Mouse (Mus musculus) liver, adult 2 months (tissue): ENCODE results near the gene Tstd1. TPM values are rescaled to one million over a fixed set of nuclear protein-coding genes. Genes with fewer than 3 reads are reported as not detected.
A peak's percentile ranks its signal among the peaks of the same experiment; 100 is the strongest.

ENCODE experiments used
- DNase-seq: peaks from one replicate; pipeline ENCODE4 v3.0.0-alpha.2; 2011; ENCODE audit warnings: low read depth, low spot score; ENCODE audit errors: extremely low read depth
- H3K27ac ChIP-seq: fragments of 200-500 bp; replicated peaks from 2 replicates; pipeline ENCODE4 v1.5.1; 2012; ENCODE audit warnings: low read depth, mild to moderate bottlenecking, control low read depth, inconsistent platforms, low read length; ENCODE audit not compliant: insufficient read depth
- H3K27me3 ChIP-seq: fragments of 200-500 bp; 2 replicates; pipeline ENCODE4 v1.6.1; 2012; ENCODE audit warnings: mild to moderate bottlenecking, moderate library complexity, low read length, inconsistent platforms; ENCODE audit not compliant: control insufficient read depth, insufficient read depth
- H3K36me3 ChIP-seq: fragments of 200-500 bp; 2 replicates; pipeline ENCODE4 v1.6.1; 2012; ENCODE audit warnings: low read length, inconsistent platforms; ENCODE audit not compliant: control insufficient read depth, insufficient read depth
- H3K4me1 ChIP-seq: fragments of 200-500 bp; 2 replicates; pipeline ENCODE4 v1.6.1; 2011; ENCODE audit warnings: low read length; ENCODE audit not compliant: control insufficient read depth, insufficient read depth
- H3K4me3 ChIP-seq: fragments of 200-500 bp; 2 replicates; pipeline ENCODE4 v1.5.1; 2011; ENCODE audit warnings: low read depth, mild to moderate bottlenecking, control low read depth, low read length, moderate library complexity; ENCODE audit not compliant: insufficient read depth
- H3K79me2 ChIP-seq: fragments of 200-500 bp; 2 replicates; pipeline ENCODE4 v1.6.1; 2012; ENCODE audit warnings: inconsistent platforms, mild to moderate bottlenecking, low read length, moderate library complexity; ENCODE audit not compliant: control insufficient read depth, insufficient read depth
- H3K9ac ChIP-seq: fragments of 200-500 bp; 2 replicates; pipeline ENCODE4 v1.6.1; 2012; ENCODE audit warnings: low read depth, mild to moderate bottlenecking, control low read depth, inconsistent platforms, low read length
- CTCF ChIP-seq: fragments of 200-500 bp; IDR thresholded peaks from 2 replicates; pipeline ENCODE4 v1.5.1; 2011; ENCODE audit warnings: low read depth, low read length, control low read depth
- POLR2A ChIP-seq: fragments of 200-500 bp; IDR thresholded peaks from 2 replicates; pipeline ENCODE4 v1.6.1; 2011; ENCODE audit warnings: low read length, control low read depth; ENCODE audit not compliant: insufficient read depth; ENCODE audit errors: extremely low read depth
- WGBS: fragments of 180-500 bp; shearing (Covaris S2); methylation state at CpG from one replicate; pipeline ENCODE4 v1.1.7; 2018; 5-methylcytosine and 5-hydroxymethylcytosine counted together
- polyA plus RNA-seq: library from polyadenylated mRNA; depleted of rRNA; stranded (reverse); fragments of >200 nt; gene quantifications from 2 replicates; pipeline ENCODE4 v1.2.3, GENCODE M21; 2012
- total RNA-seq: library from RNA; depleted of rRNA; stranded (reverse); fragments of >200 nt; gene quantifications from 2 replicates; pipeline ENCODE4 v1.2.3, GENCODE M21; 2014

The Tstd1 gene
- total and polyA plus RNA-seq, 2 experiments = 26.6 to 57.2 TPM

DNA sequence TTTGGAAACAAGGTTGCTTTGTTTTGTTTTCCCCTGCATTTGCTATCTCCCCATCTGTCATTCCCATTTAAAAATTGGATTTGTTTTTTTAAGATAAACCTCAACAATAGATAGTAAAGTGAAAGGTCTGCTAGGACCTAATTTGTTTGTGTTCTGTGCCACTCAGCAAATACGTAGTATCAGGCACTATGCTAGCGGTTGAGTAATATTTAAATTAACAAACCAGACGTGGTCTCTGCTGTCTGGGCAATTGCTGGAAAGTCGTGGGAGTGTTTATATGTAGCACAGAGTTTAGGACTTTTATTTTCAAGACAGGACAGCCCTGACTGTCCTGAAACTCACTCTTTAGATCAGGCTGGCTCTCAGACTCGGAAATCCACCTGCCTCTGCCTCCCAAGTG, 33.9 kb downstream of the Tstd1 start:
- Histone ChIP-seq H3K4me1 (peaks cover 25% of the 10 kb centered on the region), H3K27me3 (no peaks in the 10 kb centered on the region), H3K36me3 (0 out of 2 replicates have a peak, but pooled peaks cover 1% of the 10 kb centered on the region), H3K4me3 (no peak overlapping the region), H3K27ac (peak overlapping the region; percentile 92), H3K9ac (no peak overlapping the region), H3K79me2 (peaks cover 49% of the 10 kb centered on the region)
- 12% methylated on average over 5 of the region's 5 CpGs for WGBS
- DNase-seq = peak; percentile 60
- no peak for TF ChIP-seq POLR2A
- TF ChIP-seq CTCF = no peak

DNA sequence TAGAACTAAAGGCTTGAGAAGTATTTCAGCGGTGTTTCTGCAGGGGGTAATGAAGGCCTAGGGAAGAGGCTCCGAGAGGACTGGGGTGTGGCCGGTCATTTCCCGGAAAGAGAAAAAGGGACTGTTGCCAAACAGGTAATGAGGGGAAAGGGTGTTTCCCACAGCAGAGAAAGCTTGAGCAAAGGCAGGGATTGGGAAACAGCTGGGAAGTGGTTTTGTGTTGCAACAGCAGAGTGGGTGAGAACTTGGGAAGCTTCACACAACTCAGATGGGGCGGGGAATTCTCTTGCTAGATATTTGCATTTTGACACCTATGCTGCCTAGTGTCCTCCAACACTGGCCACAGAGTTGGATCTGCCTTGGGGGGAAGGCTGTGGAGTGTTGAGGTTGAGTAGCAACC, 34.3 kb downstream of the Tstd1 start:
- Histone ChIP-seq H3K27ac (peak overlapping the region; percentile 92), H3K9ac (no peak overlapping the region), H3K27me3 (no peaks in the 10 kb centered on the region), H3K36me3 (0 out of 2 replicates have a peak, but pooled peaks cover 1% of the 10 kb centered on the region), H3K4me1 (peaks cover 21% of the 10 kb centered on the region), H3K4me3 (no peak overlapping the region), H3K79me2 (peaks cover 46% of the 10 kb centered on the region)
- DNase-seq = peak; percentile 86
- TF ChIP-seq CTCF (no peak), POLR2A (no peak)
- WGBS = 16% methylated on average over 5 of the region's 5 CpGs

GRCm38 (mm10) chr1:171454926-171455325, 36.3 kb downstream of the Tstd1 start:
- Histone ChIP-seq H3K4me3 (no peak overlapping the region), H3K27ac (no peak overlapping the region), H3K79me2 (peaks cover 45% of the 10 kb centered on the region), H3K9ac (no peak overlapping the region), H3K36me3 (0 out of 2 replicates have a peak, but pooled peaks cover 1% of the 10 kb centered on the region), H3K27me3 (no peaks in the 10 kb centered on the region), H3K4me1 (peaks cover 19% of the 10 kb centered on the region)
- DNase-seq = no peak
- 60% methylated on average over 6 of the region's 6 CpGs for WGBS
- TF ChIP-seq POLR2A (no peak), CTCF (0 out of 2 replicates have a peak, but pooled peaks have one; percentile 11)

GRCm38 (mm10) chr1:171457568-171457967, 38.9 kb downstream of the Tstd1 start:
- Histone ChIP-seq H3K4me3 (no peak overlapping the region), H3K27ac (no peak overlapping the region), H3K9ac (no peak overlapping the region), H3K79me2 (peaks cover 29% of the 10 kb centered on the region), H3K36me3 (peaks cover 10% of the 10 kb centered on the region), H3K27me3 (no peaks in the 10 kb centered on the region), H3K4me1 (peaks cover 14% of the 10 kb centered on the region)
- WGBS = 34% methylated on average over 1 of the region's 1 CpGs
- DNase-seq = no peak
- no peak for TF ChIP-seq CTCF

- H3K27ac ChIP-seq = no peak overlapping the region
- H3K9ac ChIP-seq = no peak overlapping the region
- DNase-seq = no peak
- no peak for TF ChIP-seq CTCF
- no peak for TF ChIP-seq POLR2A
- WGBS = 75% methylated on average over 5 of the region's 5 CpGs
- no peak overlapping the region for H3K4me3 ChIP-seq
- H3K27me3 ChIP-seq = no peaks in the 10 kb centered on the region
- H3K79me2 ChIP-seq = peaks cover 24% of the 10 kb centered on the region
- H3K4me1 ChIP-seq = 0 out of 2 replicates have a peak, but pooled peaks cover 4% of the 10 kb centered on the region
- peaks cover 24% of the 10 kb centered on the region for H3K36me3 ChIP-seq
Measured at GRCm38 (mm10) chr1:171459791-171460190, 41.1 kb downstream of the Tstd1 start.

GRCm38 (mm10) chr1:171460551-171461503, 42.2 kb downstream of the Tstd1 start:
- Histone ChIP-seq H3K4me3 (no peak overlapping the region), H3K9ac (no peak overlapping the region), H3K36me3 (peaks cover 24% of the 10 kb centered on the region), H3K27ac (no peak overlapping the region), H3K27me3 (no peaks in the 10 kb centered on the region), H3K79me2 (peaks cover 14% of the 10 kb centered on the region), H3K4me1 (no peaks in the 10 kb centered on the region)
- TF ChIP-seq CTCF (no peak), POLR2A (no peak)
- 93% methylated on average over 22 of the region's 22 CpGs for WGBS
- DNase-seq = no peak
